In genomic region chr12:30160475-30160874, GRCm38 (mm10) we compare ENCODE assay signal across 9 mouse cellular contexts. TPM values are rescaled to one million over a fixed set of nuclear protein-coding genes. Genes with fewer than 3 reads are reported as not detected.
DNase-seq lines count a peak whose midpoint lies in the region.
"Had no signal": no experiment of that assay in that cellular context is flagged by ENCODE, and none has a peak within 500 bp of the region (broad histone marks: within the 10 kb centered on the region; RNA-seq: fewer than 3 reads in every experiment).

No protein-coding gene starts in this region.

- DNase-seq in heart, adult 8-10 months (ENCODE audit: low spot score), result peak; percentile 35
- DNase-seq in heart, adult 11 months, result no peak
- peak; percentile 19 for DNase-seq in NIH3T3 (ENCODE audit: low read depth)
- peak; percentile 16 for DNase-seq in brain, embryonic 18.5 days (ENCODE audit: low read depth, low spot score)
- peak; percentile 18 to 34 for DNase-seq in kidney, postnatal 25 days
- no peak for DNase-seq in left cerebral cortex, postnatal 36 days (ENCODE audit: low spot score in 2 of 2)
- no peak for DNase-seq in thymus, postnatal 36 days
- DNase-seq in c-Kit-positive CD71-positive TER-119-positive erythroid progenitor cells, embryonic 14.5 days (ENCODE audit: low spot score), result no peak
- DNase-seq: right cerebral cortex, postnatal 25 days had no signal

- intact Hi-C loops in left cerebral cortex, postnatal 36 days (cut with DNase I), result no loop called here

RNA-seq across cellular contexts. Expression of gene Tpo, which starts 28.1 kb away (rescaled TPM):
- total RNA-seq in heart, adult 8-10 months (2022), result not detected
- total RNA-seq in left cerebral cortex, postnatal 36 days (2021), result under 1 TPM; 0.42 to 0.82 TPM

Comparison
In these comparisons a context has a peak if more than half of its experiments do, and no peak if none do; other contexts are left out.
1. DNase-seq: peak in heart, adult 8-10 months (single experiment), NIH3T3 (single experiment), brain, embryonic 18.5 days (single experiment) and kidney, postnatal 25 days (2 of 2); none in heart, adult 11 months (single experiment), left cerebral cortex, postnatal 36 days (0 of 2), thymus, postnatal 36 days (0 of 2) and c-Kit-positive CD71-positive TER-119-positive erythroid progenitor cells, embryonic 14.5 days (single experiment).